Mouse (Mus musculus) limb, embryonic 11.5 days (tissue): ENCODE measurements around the gene Sptbn1. TPM values are rescaled to one million over a fixed set of nuclear protein-coding genes. Genes with fewer than 3 reads are reported as not detected.

ENCODE experiments used
- ATAC-seq: fragments of 200-750 bp; cut with Nextera tagmentation; 2 replicates; pipeline ENCODE4 v1.8.0; 2017; ENCODE audit warnings: low read depth; ENCODE audit not compliant: insufficient number of reproducible peaks, low FRiP score, low TSS enrichment
- DNase-seq: peaks from one replicate; pipeline ENCODE4 v3.0.0-alpha.2; 2015; ENCODE audit warnings: low spot score
- H3K27ac ChIP-seq: fragments of 300-500 bp; sonication (generic); replicated peaks from 2 replicates; pipeline ENCODE4 v1.5.1; 2014; ENCODE audit warnings: low read depth, mild to moderate bottlenecking, low read length
- H3K27me3 ChIP-seq: fragments of 300-500 bp; sonication (generic); 2 replicates; pipeline ENCODE4 v1.6.1; 2014; ENCODE audit warnings: mild to moderate bottlenecking, low read length, mixed read lengths; ENCODE audit not compliant: control insufficient read depth, insufficient read depth
- H3K36me3 ChIP-seq: fragments of 300-500 bp; sonication (generic); 2 replicates; pipeline ENCODE4 v1.6.1; 2014; ENCODE audit warnings: mild to moderate bottlenecking, low read length, moderate library complexity, mixed read lengths; ENCODE audit not compliant: control insufficient read depth, insufficient read depth
- H3K4me1 ChIP-seq: fragments of 300-500 bp; sonication (generic); 2 replicates; pipeline ENCODE4 v1.6.1; 2014; ENCODE audit warnings: low read length, mixed read lengths; ENCODE audit not compliant: control insufficient read depth, insufficient read depth
- H3K4me2 ChIP-seq: fragments of 300-500 bp; sonication (generic); 2 replicates; pipeline ENCODE4 v1.6.1; 2014; ENCODE audit warnings: low read depth, mild to moderate bottlenecking, moderate library complexity; ENCODE audit not compliant: severe bottlenecking
- H3K4me3 ChIP-seq: fragments of 300-500 bp; sonication (generic); 2 replicates; pipeline ENCODE4 v1.5.1; 2014; ENCODE audit warnings: low read depth, low read length
- H3K9ac ChIP-seq: fragments of 300-500 bp; sonication (generic); 2 replicates; pipeline ENCODE4 v1.6.1; 2014; ENCODE audit warnings: mild to moderate bottlenecking, low read length
- H3K9me3 ChIP-seq: fragments of 300-500 bp; sonication (generic); 2 replicates; pipeline ENCODE4 v1.6.1; 2016; ENCODE audit warnings: low read length; ENCODE audit not compliant: control insufficient read depth
- WGBS: fragments of 180-500 bp; shearing (Covaris S2); extraction: QIAGEN DNeasy Blood & Tissue Kit; methylation state at CpG from one replicate; pipeline ENCODE4 v1.1.7; 2014; 5-methylcytosine and 5-hydroxymethylcytosine counted together
- polyA plus RNA-seq: library from polyadenylated mRNA; unstranded; fragments of >200 nt; fragmentation: Nextera tagmentation; extraction: Ambion mirVana; gene quantifications from 2 replicates; pipeline ENCODE4 v1.2.1, GENCODE M21; 2014

Gene Sptbn1
- polyA plus RNA-seq, 1 experiment from 2014 or later, result 65.4 TPM

- H3K9me3 ChIP-seq, result no peaks in the 10 kb centered on the region
- H3K27ac ChIP-seq, result no peak overlapping the region
- no peak overlapping the region for H3K9ac ChIP-seq
- H3K4me3 ChIP-seq, result no peak overlapping the region
- no peak for ATAC-seq
- DNase-seq, result no peak
- WGBS, result 89% methylated on average over 2 of the region's 2 CpGs
- no peaks in the 10 kb centered on the region for H3K4me1 ChIP-seq
- no peaks in the 10 kb centered on the region for H3K36me3 ChIP-seq
- no peaks in the 10 kb centered on the region for H3K27me3 ChIP-seq
- H3K4me2 ChIP-seq, result no peak overlapping the region
These were observed 35.9 kb downstream of the Sptbn1 start for GRCm38 (mm10) chr11:30232082-30232481.

GRCm38 (mm10) chr11:30231336-30231735, 36.6 kb downstream of the Sptbn1 start:
- Histone ChIP-seq H3K4me2 (no peak overlapping the region), H3K4me3 (no peak overlapping the region), H3K4me1 (no peaks in the 10 kb centered on the region), H3K9me3 (no peaks in the 10 kb centered on the region), H3K36me3 (no peaks in the 10 kb centered on the region), H3K9ac (no peak overlapping the region), H3K27ac (no peak overlapping the region), H3K27me3 (no peaks in the 10 kb centered on the region)
- ATAC-seq (no peak), DNase-seq (no peak)
- 87% methylated on average over 3 of the region's 3 CpGs for WGBS

- 85% methylated on average over 4 of the region's 4 CpGs for WGBS
- H3K4me2 ChIP-seq, result no peak overlapping the region
- no peaks in the 10 kb centered on the region for H3K4me1 ChIP-seq
- no peak overlapping the region for H3K9ac ChIP-seq
- ATAC-seq, result no peak
- H3K27me3 ChIP-seq, result no peaks in the 10 kb centered on the region
- no peak overlapping the region for H3K4me3 ChIP-seq
- no peak for DNase-seq
- no peaks in the 10 kb centered on the region for H3K9me3 ChIP-seq
- H3K27ac ChIP-seq, result no peak overlapping the region
- H3K36me3 ChIP-seq, result no peaks in the 10 kb centered on the region
These were observed 37.6 kb downstream of the Sptbn1 start for GRCm38 (mm10) chr11:30230330-30230771.

- 90% methylated on average over 2 of the region's 2 CpGs for WGBS
- DNase-seq, result no peak
These were observed 41.2 kb downstream of the Sptbn1 start for GRCm38 (mm10) chr11:30226756-30227155.

GRCm38 (mm10) chr11:30224599-30224998, 43.4 kb downstream of the Sptbn1 start:
- Histone ChIP-seq H3K27ac (no peak overlapping the region), H3K9ac (no peak overlapping the region), H3K27me3 (no peaks in the 10 kb centered on the region), H3K4me3 (no peak overlapping the region), H3K9me3 (no peaks in the 10 kb centered on the region), H3K4me1 (peaks cover 5% of the 10 kb centered on the region; the same call in 1 of the 2 replicates), H3K4me2 (no peak overlapping the region), H3K36me3 (no peaks in the 10 kb centered on the region)
- ATAC-seq, result no peak
- DNase-seq, result no peak

More at GRCm38 (mm10) chr11:30226756-30227155, 41.2 kb downstream of the Sptbn1 start:
- Histone ChIP-seq H3K36me3 (no peaks in the 10 kb centered on the region), H3K9me3 (no peaks in the 10 kb centered on the region), H3K9ac (no peak overlapping the region), H3K27ac (no peak overlapping the region), H3K27me3 (no peaks in the 10 kb centered on the region), H3K4me3 (no peak overlapping the region), H3K4me2 (no peak overlapping the region), H3K4me1 (no peaks in the 10 kb centered on the region)
- no peak for ATAC-seq

- DNase-seq, result no peak
- H3K4me1 ChIP-seq, result peaks cover 5% of the 10 kb centered on the region; the same call in 1 of the 2 replicates
These were observed 45.3 kb downstream of the Sptbn1 start for GRCm38 (mm10) chr11:30222636-30223035.

GRCm38 (mm10) chr11:30221043-30221442, 46.9 kb downstream of the Sptbn1 start:
- ATAC-seq (no peak), DNase-seq (no peak)
- Histone ChIP-seq H3K9me3 (no peaks in the 10 kb centered on the region), H3K27ac (no peak overlapping the region), H3K4me3 (no peak overlapping the region), H3K27me3 (no peaks in the 10 kb centered on the region), H3K4me2 (no peak overlapping the region), H3K9ac (no peak overlapping the region), H3K36me3 (no peaks in the 10 kb centered on the region), H3K4me1 (peaks cover 5% of the 10 kb centered on the region; the same call in 1 of the 2 replicates)
- 81% methylated on average over 5 of the region's 5 CpGs for WGBS

More at GRCm38 (mm10) chr11:30222636-30223035, 45.3 kb downstream of the Sptbn1 start:
- H3K4me3 ChIP-seq, result no peak overlapping the region
- H3K36me3 ChIP-seq, result no peaks in the 10 kb centered on the region
- H3K4me2 ChIP-seq, result no peak overlapping the region
- H3K27ac ChIP-seq, result no peak overlapping the region
- H3K9ac ChIP-seq, result no peak overlapping the region
- no peaks in the 10 kb centered on the region for H3K27me3 ChIP-seq
- ATAC-seq, result no peak
- 24% methylated on average over 2 of the region's 2 CpGs for WGBS
- no peaks in the 10 kb centered on the region for H3K9me3 ChIP-seq

GRCm38 (mm10) chr11:30218386-30218785, 49.6 kb downstream of the Sptbn1 start:
- Histone ChIP-seq H3K4me3 (no peak overlapping the region), H3K4me2 (no peak overlapping the region), H3K27me3 (no peaks in the 10 kb centered on the region), H3K4me1 (peaks cover 5% of the 10 kb centered on the region; the same call in 1 of the 2 replicates), H3K27ac (no peak overlapping the region), H3K36me3 (no peaks in the 10 kb centered on the region), H3K9ac (no peak overlapping the region), H3K9me3 (no peaks in the 10 kb centered on the region)
- DNase-seq, result no peak
- ATAC-seq, result no peak
- WGBS, result 93% methylated on average over 1 of the region's 1 CpGs

- H3K27me3 ChIP-seq, result no peaks in the 10 kb centered on the region
- H3K9me3 ChIP-seq, result no peaks in the 10 kb centered on the region
- H3K9ac ChIP-seq, result no peak overlapping the region
- H3K36me3 ChIP-seq, result no peaks in the 10 kb centered on the region
- peaks cover 5% of the 10 kb centered on the region; the same call in 1 of the 2 replicates for H3K4me1 ChIP-seq
- ATAC-seq (no peak), DNase-seq (no peak)
- no peak overlapping the region for H3K4me3 ChIP-seq
- no peak overlapping the region for H3K4me2 ChIP-seq
- 26% methylated on average over 1 of the region's 1 CpGs for WGBS
- H3K27ac ChIP-seq, result no peak overlapping the region
These were observed 50.5 kb downstream of the Sptbn1 start for GRCm38 (mm10) chr11:30217496-30217895.
